In genomic region chr17:86906136-86906461, GRCm38 (mm10) we compare ENCODE assay signal across 8 mouse cellular contexts. TPM values are rescaled to one million over a fixed set of nuclear protein-coding genes. Genes with fewer than 3 reads are reported as not detected.
A peak's percentile ranks its signal among the peaks of the same experiment; 100 is the strongest.
DNase-seq lines count a peak whose midpoint lies in the region; ATAC-seq and TF ChIP-seq lines count a peak whose summit lies in the region.

No protein-coding gene starts in this region.

- no peak for ATAC-seq in heart, embryonic 14.5 days (ENCODE audit: insufficient number of reproducible peaks, insufficient read depth, low FRiP score, low read depth)
- peak; percentile 64 for ATAC-seq in liver, postnatal 0 days
- ATAC-seq in neural tube, embryonic 15.5 days (ENCODE audit: low FRiP score), result peak; percentile 54

- H3K36me3 ChIP-seq in heart, embryonic 14.5 days (ENCODE audit: control insufficient read depth, insufficient read depth, low read length), result no peaks in the 10 kb centered on the region
- no peaks in the 10 kb centered on the region for H3K36me3 ChIP-seq in liver, postnatal 0 days (replicated peaks; ENCODE audit: insufficient read depth, low read length)
- no peaks in the 10 kb centered on the region for H3K36me3 ChIP-seq in neural tube, embryonic 15.5 days

- peak; percentile 44; the same call in 1 of the 2 replicates for TF ChIP-seq CTCF in bone marrow macrophage, adult 2 months (IDR thresholded peaks at IDR 0.05; ENCODE audit: low read depth, low read length)
- peak; percentile 61; the same call in 1 of the 2 replicates for TF ChIP-seq CTCF in embryonic fibroblast, embryonic 13.5 days (IDR thresholded peaks at IDR 0.05; ENCODE audit: borderline replicate concordance, insufficient read depth, low read length)
- peak; percentile 92 for TF ChIP-seq CTCF in liver, postnatal 0 days (IDR thresholded peaks at IDR 0.05; ENCODE audit: low read depth)

- peak overlapping the region; percentile 39 for H3K4me2 ChIP-seq in heart, embryonic 14.5 days (ENCODE audit: low read length)
- peak overlapping the region; percentile 47 for H3K4me2 ChIP-seq in liver, postnatal 0 days (ENCODE audit: low read depth, low read length)
- peak overlapping the region; percentile 32 for H3K4me2 ChIP-seq in neural tube, embryonic 15.5 days

- H3K4me1 ChIP-seq in bone marrow macrophage, adult 2 months (ENCODE audit: control insufficient read depth, insufficient read depth, low read length), result peaks cover 9% of the 10 kb centered on the region
- no peaks in the 10 kb centered on the region; the same call in 1 of the 2 replicates for H3K4me1 ChIP-seq in embryonic fibroblast, embryonic 13.5 days (ENCODE audit: control insufficient read depth, insufficient read depth, low read length)
- H3K4me1 ChIP-seq in heart, embryonic 14.5 days (ENCODE audit: control insufficient read depth in 2 of 2, insufficient read depth in 2 of 2, low read length in 2 of 2), result peaks cover 24 to 27% of the 10 kb centered on the region in 2 experiments
- H3K4me1 ChIP-seq in liver, postnatal 0 days (ENCODE audit: insufficient read depth), result peaks cover 24% of the 10 kb centered on the region
- peaks cover 28% of the 10 kb centered on the region for H3K4me1 ChIP-seq in neural tube, embryonic 15.5 days

- no peak overlapping the region for H3K27ac ChIP-seq in bone marrow macrophage, adult 2 months (ENCODE audit: insufficient read depth, low read depth, low read length)
- peak overlapping the region; percentile 45; the same call in 1 of the 2 replicates for H3K27ac ChIP-seq in embryonic fibroblast, embryonic 13.5 days (ENCODE audit: insufficient read depth, low read length)
- H3K27ac ChIP-seq in heart, embryonic 14.5 days (replicated peaks in 1 of 2; ENCODE audit: control insufficient read depth in 1 of 2, insufficient read depth in 1 of 2, low read depth in 2 of 2, low read length in 2 of 2), result peak overlapping the region; percentile 18 to 68; a peak in 3 of 4 replicates
- peak overlapping the region; percentile 70 for H3K27ac ChIP-seq in liver, postnatal 0 days (ENCODE audit: low read depth)
- peak overlapping the region; percentile 75 for H3K27ac ChIP-seq in neural tube, embryonic 15.5 days (replicated peaks)

- TF ChIP-seq POLR2A in bone marrow macrophage, adult 2 months (IDR thresholded peaks at IDR 0.05; ENCODE audit: borderline replicate concordance, low read depth, low read length), result no peak
- no peak for TF ChIP-seq POLR2A in embryonic fibroblast, embryonic 13.5 days (IDR thresholded peaks at IDR 0.05; ENCODE audit: low read depth, low read length)

- 5% methylated on average over 9 of the region's 9 CpGs for WGBS in heart, embryonic 14.5 days
- 3% methylated on average over 9 of the region's 9 CpGs for WGBS in liver, postnatal 0 days (ENCODE audit: insufficient replicate concordance)
- WGBS in neural tube, embryonic 15.5 days, result 3% methylated on average over 9 of the region's 9 CpGs

- H3K9me3 ChIP-seq in heart, embryonic 14.5 days (ENCODE audit: control insufficient read depth, low read length), result no peaks in the 10 kb centered on the region
- H3K9me3 ChIP-seq in liver, postnatal 0 days (ENCODE audit: low read length), result no peaks in the 10 kb centered on the region
- H3K9me3 ChIP-seq in neural tube, embryonic 15.5 days (replicated peaks), result no peaks in the 10 kb centered on the region

- peak overlapping the region; percentile 25; the same call in 1 of the 2 replicates for H3K9ac ChIP-seq in heart, embryonic 14.5 days (ENCODE audit: low read length)
- H3K9ac ChIP-seq in liver, postnatal 0 days (replicated peaks), result no peak overlapping the region
- no peak overlapping the region for H3K9ac ChIP-seq in neural tube, embryonic 15.5 days (replicated peaks)

- no peak overlapping the region for H3K4me3 ChIP-seq in bone marrow macrophage, adult 2 months (ENCODE audit: insufficient read depth, low read length)
- no peak overlapping the region for H3K4me3 ChIP-seq in embryonic fibroblast, embryonic 13.5 days (ENCODE audit: insufficient read depth, low read length)
- no peak overlapping the region for H3K4me3 ChIP-seq in heart, embryonic 14.5 days (ENCODE audit: control insufficient read depth in 1 of 2, insufficient read depth in 1 of 2, low read depth in 1 of 2, low read length in 2 of 2)
- no peak overlapping the region for H3K4me3 ChIP-seq in liver, postnatal 0 days (ENCODE audit: low read depth, low read length)
- no peak overlapping the region for H3K4me3 ChIP-seq in neural tube, embryonic 15.5 days (replicated peaks)

- no peak for TF ChIP-seq EP300 in liver, postnatal 0 days (IDR thresholded peaks at IDR 0.05; ENCODE audit: low read depth)

- peak; percentile 84 for DNase-seq in CD4-positive, CD25-positive, alpha-beta regulatory T cell, adult 2 months (ENCODE audit: low read depth, low spot score)
- DNase-seq in kidney, postnatal 10 days, result peak; percentile 91
- DNase-seq in liver, postnatal 0 days, result peak; percentile 82
- DNase-seq in thymus, adult 18-20 months, result peak; percentile 32 to 47

- no peaks in the 10 kb centered on the region; the same call in 1 of the 2 replicates for H3K27me3 ChIP-seq in heart, embryonic 14.5 days (ENCODE audit: control insufficient read depth, insufficient read depth, low read length)
- no peaks in the 10 kb centered on the region for H3K27me3 ChIP-seq in liver, postnatal 0 days (ENCODE audit: insufficient read depth, low read length)
- 0 out of 2 replicates have a peak, but pooled peaks cover 9% of the 10 kb centered on the region for H3K27me3 ChIP-seq in neural tube, embryonic 15.5 days (replicated peaks)

RNA-seq across cellular contexts. Expression of gene Tmem247, which starts 11.0 kb away (rescaled TPM):
- not detected in 2 replicates for polyA plus RNA-seq in bone marrow macrophage, adult 2 months (2012; ENCODE audit: insufficient read depth, insufficient read length, missing spikeins)
- not detected in 2 replicates for polyA plus RNA-seq in embryonic fibroblast, embryonic 13.5 days (2011; ENCODE audit: insufficient read length, low read depth, missing spikeins)
- polyA plus RNA-seq in heart, embryonic 14.5 days (2014; fragmentation: Nextera tagmentation; extraction: Ambion mirVana), result not detected in 2 replicates
- polyA plus RNA-seq in liver, postnatal 0 days (2015; fragmentation: Nextera tagmentation; extraction: Ambion mirVana), result not detected in 2 replicates
- not detected in 2 replicates for polyA plus RNA-seq in neural tube, embryonic 15.5 days (2015; fragmentation: Nextera tagmentation; extraction: Ambion mirVana)

RNA-seq across cellular contexts. Expression of gene Atp6v1e2, which starts 41.6 kb away (rescaled TPM):
- polyA plus RNA-seq in bone marrow macrophage, adult 2 months (2012; ENCODE audit: insufficient read depth, insufficient read length, missing spikeins), result not detected in 2 replicates
- not detected in 2 replicates for polyA plus RNA-seq in embryonic fibroblast, embryonic 13.5 days (2011; ENCODE audit: insufficient read length, low read depth, missing spikeins)
- polyA plus RNA-seq in heart, embryonic 14.5 days (2014; fragmentation: Nextera tagmentation; extraction: Ambion mirVana), result not detected in 2 replicates
- not detected in 2 replicates for polyA plus RNA-seq in liver, postnatal 0 days (2015; fragmentation: Nextera tagmentation; extraction: Ambion mirVana)
- polyA plus RNA-seq in neural tube, embryonic 15.5 days (2015; fragmentation: Nextera tagmentation; extraction: Ambion mirVana), result not detected in 2 replicates

RNA-seq across cellular contexts. Expression of gene Rhoq, which starts 56.8 kb away (rescaled TPM):
- polyA plus RNA-seq in bone marrow macrophage, adult 2 months (2012; ENCODE audit: insufficient read depth, insufficient read length, missing spikeins), result 45.7 and 50.2 TPM in 2 replicates
- 177 and 187 TPM in 2 replicates for polyA plus RNA-seq in embryonic fibroblast, embryonic 13.5 days (2011; ENCODE audit: insufficient read length, low read depth, missing spikeins)
- polyA plus RNA-seq in heart, embryonic 14.5 days (2014; fragmentation: Nextera tagmentation; extraction: Ambion mirVana), result 28.0 and 33.5 TPM in 2 replicates
- polyA plus RNA-seq in liver, postnatal 0 days (2015; fragmentation: Nextera tagmentation; extraction: Ambion mirVana), result 1.5 and 1.6 TPM in 2 replicates
- polyA plus RNA-seq in neural tube, embryonic 15.5 days (2015; fragmentation: Nextera tagmentation; extraction: Ambion mirVana), result 7.8 and 8.7 TPM in 2 replicates

Comparison
In these comparisons a context has a peak if more than half of its experiments do, and no peak if none do; other contexts are left out.
1. DNase-seq: peak in every context shown above with its lines; median percentile 91 in kidney, postnatal 10 days; 84 in CD4-positive, CD25-positive, alpha-beta regulatory T cell, adult 2 months; 82 in liver, postnatal 0 days; 40 in thymus, adult 18-20 months.